Mouse (Mus musculus) MEL (cell line): Measurements from ENCODE around the gene Celsr1. TPM values are rescaled to one million over a fixed set of nuclear protein-coding genes. Genes with fewer than 3 reads are reported as not detected.

Experiments used
- DNase-seq: peaks from one replicate; pipeline ENCODE4 v3.0.0; 2011; ENCODE audit warnings: low read depth, low spot score
- H3K27ac ChIP-seq: 2 replicates; pipeline ENCODE4 v1.5.1; 2012; ENCODE audit warnings: low read depth, mild to moderate bottlenecking, control low read depth, low read length, moderate library complexity; ENCODE audit not compliant: control insufficient read depth
- H3K27me3 ChIP-seq, 2 experiments: fragments of 150-350 bp in 1 of 2; sonication (generic) in 1 of 2; 2 replicates each; pipeline ENCODE4 v1.6.1; 2012; ENCODE audit warnings: low read length in 2 of 2, mild to moderate bottlenecking in 2 of 2, improper control_type of control experiment in 1 of 2, moderate library complexity in 1 of 2; ENCODE audit not compliant: insufficient read depth in 2 of 2, control insufficient read depth in 1 of 2
- H3K36me3 ChIP-seq, 2 experiments: 2 replicates each; pipeline ENCODE4 v1.6.1; 2012 to 2014; ENCODE audit warnings: low read length in 2 of 2, improper control_type of control experiment in 1 of 2, inconsistent platforms in 1 of 2, mild to moderate bottlenecking in 1 of 2; ENCODE audit not compliant: insufficient read depth in 2 of 2, control insufficient read depth in 1 of 2
- H3K4me1 ChIP-seq, 2 experiments: fragments of 150-350 bp in 1 of 2; sonication (generic) in 1 of 2; 2 replicates each; pipeline ENCODE4 v1.6.1; 2012; ENCODE audit warnings: low read length in 2 of 2, improper control_type of control experiment in 1 of 2, mild to moderate bottlenecking in 1 of 2; ENCODE audit not compliant: insufficient read depth in 2 of 2, control insufficient read depth in 1 of 2
- H3K4me3 ChIP-seq, 2 experiments: fragments of 150-350 bp in 1 of 2; sonication (generic) in 1 of 2; 2 replicates each; pipeline ENCODE4 v1.5.1; 2012; ENCODE audit warnings: low read depth in 2 of 2, low read length in 2 of 2, mild to moderate bottlenecking in 2 of 2, moderate library complexity in 2 of 2, control low read depth in 1 of 2, improper control_type of control experiment in 1 of 2; ENCODE audit not compliant: control insufficient read depth in 1 of 2, insufficient read depth in 1 of 2
- H3K79me2 ChIP-seq: 2 replicates; pipeline ENCODE4 v1.6.1; 2012; ENCODE audit warnings: mild to moderate bottlenecking, low read length, moderate library complexity; ENCODE audit not compliant: control insufficient read depth, poor library complexity, insufficient read depth
- H3K9ac ChIP-seq: 2 replicates; pipeline ENCODE4 v1.6.1; 2012; ENCODE audit warnings: low read depth, mild to moderate bottlenecking, control low read depth, low read length, moderate library complexity; ENCODE audit not compliant: control insufficient read depth, poor library complexity, severe bottlenecking
- H3K9me3 ChIP-seq: fragments of 150-350 bp; sonication (generic); replicated peaks from 2 replicates; pipeline ENCODE4 v1.6.1; 2012; ENCODE audit warnings: mild to moderate bottlenecking, low read length, improper control_type of control experiment, moderate library complexity; ENCODE audit not compliant: insufficient read depth
- BHLHE40 ChIP-seq: IDR thresholded peaks from 2 replicates; pipeline ENCODE4 v1.6.1; 2012; ENCODE audit warnings: low read depth, mild to moderate bottlenecking, inconsistent platforms, low read length, improper control_type of control experiment, borderline replicate concordance
- CHD1 ChIP-seq: IDR thresholded peaks from 2 replicates; pipeline ENCODE4 v1.6.1; 2012; ENCODE audit warnings: low read depth, mild to moderate bottlenecking, inconsistent platforms, low read length, improper control_type of control experiment
- CHD2 ChIP-seq: IDR thresholded peaks from 2 replicates; pipeline ENCODE4 v1.6.1; 2011; ENCODE audit warnings: low read length, improper control_type of control experiment
- CTCF ChIP-seq, 3 experiments: IDR thresholded peaks in 2 of 3; conservative IDR thresholded peaks in 1 of 3; 2 replicates each; pipeline ENCODE4 v1.5.1; 2011 to 2012; ENCODE audit warnings: low read length in 3 of 3, low read depth in 2 of 3, mild to moderate bottlenecking in 2 of 3, improper control_type of control experiment in 1 of 3, inconsistent platforms in 1 of 3, mixed read lengths in 1 of 3, moderate library complexity in 1 of 3; ENCODE audit not compliant: control insufficient read depth in 1 of 3, insufficient read depth in 1 of 3, poor library complexity in 1 of 3, severe bottlenecking in 1 of 3
- E2F4 ChIP-seq: IDR thresholded peaks from 2 replicates; pipeline ENCODE4 v1.6.1; 2011; ENCODE audit warnings: low read depth, low read length, improper control_type of control experiment, borderline replicate concordance
- EP300 ChIP-seq, 2 experiments: IDR thresholded peaks; 2 replicates each; pipeline ENCODE4 v1.6.1; 2011; ENCODE audit warnings: improper control_type of control experiment in 2 of 2, low read length in 2 of 2, low read depth in 1 of 2, mild to moderate bottlenecking in 1 of 2
- ETS1 ChIP-seq: IDR thresholded peaks from 2 replicates; pipeline ENCODE4 v1.6.1; 2012; ENCODE audit warnings: low read depth, mild to moderate bottlenecking, inconsistent platforms, low read length, improper control_type of control experiment, moderate library complexity
- GATA1 ChIP-seq: IDR thresholded peaks from 2 replicates; pipeline ENCODE4 v1.6.1; 2011; ENCODE audit warnings: low read depth, low read length, improper control_type of control experiment
- MAFK ChIP-seq: IDR thresholded peaks from 2 replicates; pipeline ENCODE4 v1.6.1; 2011; ENCODE audit warnings: low read depth, mild to moderate bottlenecking, low read length, improper control_type of control experiment, borderline replicate concordance
- MAX ChIP-seq: IDR thresholded peaks from 2 replicates; pipeline ENCODE4 v1.6.1; 2011; ENCODE audit warnings: low read length, improper control_type of control experiment
- MAZ ChIP-seq: IDR thresholded peaks from 2 replicates; pipeline ENCODE4 v1.6.1; 2012; ENCODE audit warnings: low read depth, mild to moderate bottlenecking, inconsistent platforms, low read length, improper control_type of control experiment
- MXI1 ChIP-seq: IDR thresholded peaks from 2 replicates; pipeline ENCODE4 v1.6.1; 2011; ENCODE audit warnings: mild to moderate bottlenecking, low read depth, low read length, improper control_type of control experiment
- NELFE ChIP-seq: IDR thresholded peaks from 2 replicates; pipeline ENCODE4 v1.6.1; 2011; ENCODE audit warnings: low read depth, low read length, improper control_type of control experiment
- POLR2AphosphoS2 ChIP-seq: IDR thresholded peaks from 2 replicates; pipeline ENCODE4 v1.6.1; 2011; ENCODE audit warnings: low read length, improper control_type of control experiment
- RAD21 ChIP-seq: IDR thresholded peaks from 2 replicates; pipeline ENCODE4 v1.6.1; 2011; ENCODE audit warnings: mild to moderate bottlenecking, low read depth, low read length, improper control_type of control experiment
- RCOR1 ChIP-seq: IDR thresholded peaks from 2 replicates; pipeline ENCODE4 v1.6.1; 2012; ENCODE audit warnings: low read depth, mild to moderate bottlenecking, inconsistent platforms, low read length, improper control_type of control experiment
- SIN3A ChIP-seq: IDR thresholded peaks from 2 replicates; pipeline ENCODE4 v1.6.1; 2012; ENCODE audit warnings: low read length, improper control_type of control experiment, inconsistent platforms
- SMC3 ChIP-seq: IDR thresholded peaks from 2 replicates; pipeline ENCODE4 v1.6.1; 2011; ENCODE audit warnings: low read depth, low read length, improper control_type of control experiment
- TBP ChIP-seq: IDR thresholded peaks from 2 replicates; pipeline ENCODE4 v1.8.0; 2011; ENCODE audit warnings: low read depth, low read length, improper control_type of control experiment
- TCF12 ChIP-seq: IDR thresholded peaks from 2 replicates; pipeline ENCODE4 v1.6.1; 2014; ENCODE audit warnings: low read depth, mild to moderate bottlenecking, inconsistent platforms, low read length, improper control_type of control experiment, moderate library complexity
- UBTF ChIP-seq: IDR thresholded peaks from 2 replicates; pipeline ENCODE4 v1.6.1; 2012; ENCODE audit warnings: low read depth, mild to moderate bottlenecking, inconsistent platforms, low read length, improper control_type of control experiment, moderate library complexity, borderline replicate concordance; ENCODE audit not compliant: insufficient read depth
- USF2 ChIP-seq, 2 experiments: IDR thresholded peaks; 2 replicates each; pipeline ENCODE4 v1.6.1; 2011 to 2012; ENCODE audit warnings: improper control_type of control experiment in 2 of 2, low read length in 2 of 2, borderline replicate concordance in 1 of 2, inconsistent platforms in 1 of 2, low read depth in 1 of 2, mild to moderate bottlenecking in 1 of 2; ENCODE audit not compliant: insufficient read depth in 1 of 2
- ZMIZ1 ChIP-seq: IDR thresholded peaks from 2 replicates; pipeline ENCODE4 v1.6.1; 2012; ENCODE audit warnings: low read depth, mild to moderate bottlenecking, inconsistent platforms, low read length, improper control_type of control experiment, moderate library complexity
- polyA plus RNA-seq, 2 experiments: library from polyadenylated mRNA; stranded (reverse) in 1 of 2; unstranded in 1 of 2; fragments of >175 nt in 1 of 2; fragments of >200 nt in 1 of 2; gene quantifications; 2 replicates each; pipeline versions ENCODE4 v1.2.1 to v1.2.4; 2012; ENCODE audit warnings: low replicate concordance in 2 of 2, low read depth in 1 of 2; ENCODE audit not compliant: insufficient read length in 2 of 2, insufficient read depth in 1 of 2, missing spikeins in 1 of 2
- total RNA-seq: library from RNA; depleted of rRNA; stranded (reverse); fragments of 300-350 nt; gene quantifications from 2 replicates; pipeline ENCODE4 v1.2.3, GENCODE M21; 2012

The Celsr1 gene
- total and polyA plus RNA-seq, 3 experiments: 0.12 to 0.42 TPM; not detected in 1

DNA sequence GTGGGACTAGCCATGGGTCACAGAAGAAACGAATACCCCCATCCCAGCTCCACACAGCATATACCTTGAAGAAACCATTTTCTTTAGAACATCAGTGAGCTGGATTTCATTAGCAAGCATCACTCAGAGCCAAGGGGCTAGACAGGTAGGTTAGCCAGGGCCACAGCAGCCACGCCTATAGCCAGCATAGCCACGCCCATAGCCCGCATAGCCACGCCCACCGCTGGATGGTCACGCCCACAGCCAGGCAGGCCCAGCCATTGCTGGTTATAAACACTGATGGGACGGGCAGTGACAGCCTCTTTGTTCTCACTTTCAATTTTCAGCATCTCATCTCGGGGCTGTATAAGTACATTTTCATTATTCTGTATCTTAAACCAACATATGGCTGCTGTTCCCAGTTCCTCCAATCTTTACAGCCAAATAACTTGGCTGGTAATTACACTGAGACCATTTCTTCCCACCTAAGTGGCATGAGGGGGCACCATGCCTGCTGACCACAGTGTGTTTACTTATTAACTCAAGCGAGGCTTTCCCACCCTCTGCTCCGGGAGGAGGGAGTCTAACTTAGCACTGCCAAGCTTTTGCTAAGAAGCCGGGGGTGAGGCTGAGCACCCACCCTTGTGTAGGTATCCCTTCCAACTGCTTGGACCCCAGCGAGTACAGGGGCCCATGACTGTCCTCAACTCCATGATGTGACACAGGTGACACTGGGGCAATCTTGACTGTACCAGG lies 37.4 kb downstream of the Celsr1 start:
- Histone ChIP-seq H3K27me3 (peaks cover 2 to 3% of the 10 kb centered on the region in 2 experiments), H3K4me1 (peaks cover 0 to 2% of the 10 kb centered on the region in 2 experiments; a peak in 2 of 4 replicates), H3K4me3 (no peak overlapping the region), H3K9ac (no peak overlapping the region), H3K27ac (no peak overlapping the region), H3K36me3 (no peaks in the 10 kb centered on the region), H3K79me2 (no peaks in the 10 kb centered on the region), H3K9me3 (no peaks in the 10 kb centered on the region)
- no peak for DNase-seq
- TF ChIP-seq EP300 (IDR thresholded peaks at IDR 0.05; ENCODE audit: low read depth in 1 of 2, low read length in 2 of 2) (no peak), BHLHE40 (no peak), CTCF (IDR thresholded peaks at IDR 0.05 in 2 of 3, conservative IDR thresholded peaks at IDR 0.05 in 1 of 3; ENCODE audit: control insufficient read depth in 1 of 3, insufficient read depth in 1 of 3, low read depth in 2 of 3, low read length in 3 of 3, poor library complexity in 1 of 3, severe bottlenecking in 1 of 3) (no peak), MAX (no peak), SMC3 (no peak), GATA1 (no peak), E2F4 (no peak), CHD1 (no peak), RCOR1 (no peak), NELFE (no peak), SIN3A (no peak)

DNA sequence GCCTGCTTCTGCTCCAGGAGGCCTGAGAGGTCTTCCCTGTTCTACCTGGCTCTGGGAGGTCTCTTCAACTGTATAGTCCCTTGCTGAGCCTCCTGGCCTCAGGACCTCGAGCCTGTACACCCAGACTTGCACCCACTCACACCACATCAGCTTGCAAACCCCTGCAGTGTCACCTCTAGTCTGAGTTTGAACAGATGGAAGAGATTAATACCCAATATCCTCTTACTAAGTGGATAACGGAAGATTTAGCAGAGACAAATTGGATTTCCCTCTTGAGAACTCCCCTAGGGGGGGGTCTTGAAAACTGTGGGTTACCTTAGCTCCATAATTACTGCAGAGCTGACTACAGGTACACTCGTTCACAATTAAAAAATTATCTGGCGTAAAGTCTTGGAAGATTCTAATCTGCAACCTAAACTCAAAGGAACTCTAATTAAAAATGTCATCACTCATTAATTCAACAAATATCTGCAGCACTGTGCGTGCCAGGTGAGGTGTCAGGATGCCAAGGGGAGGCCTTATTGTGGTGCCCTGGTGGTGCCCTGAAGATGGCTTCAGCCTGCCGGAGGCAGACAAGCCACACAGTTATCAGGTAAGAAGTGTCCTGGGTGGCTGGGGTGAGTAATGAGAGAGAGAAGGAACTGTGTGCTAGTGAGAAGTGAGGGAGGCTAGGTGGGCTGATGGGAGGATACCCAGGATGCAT lies 38.5 kb downstream of the Celsr1 start:
- no peak for DNase-seq
- H3K79me2 ChIP-seq: no peaks in the 10 kb centered on the region
- H3K27me3 ChIP-seq: peaks cover 2 to 3% of the 10 kb centered on the region in 2 experiments
- H3K9me3 ChIP-seq: no peaks in the 10 kb centered on the region
- H3K36me3 ChIP-seq: no peaks in the 10 kb centered on the region
- H3K27ac ChIP-seq: no peak overlapping the region
- H3K4me1 ChIP-seq: peaks cover 0 to 2% of the 10 kb centered on the region in 2 experiments; a peak in 2 of 4 replicates
- no peak for TF ChIP-seq E2F4
- no peak for TF ChIP-seq MXI1
- TF ChIP-seq CHD2: no peak
- no peak for TF ChIP-seq SIN3A
- no peak for TF ChIP-seq MAX
- TF ChIP-seq TCF12: no peak
- no peak for TF ChIP-seq USF2 (IDR thresholded peaks at IDR 0.05; ENCODE audit: borderline replicate concordance in 1 of 2, insufficient read depth in 1 of 2, low read depth in 1 of 2, low read length in 2 of 2)
- TF ChIP-seq RAD21: no peak
- TF ChIP-seq MAFK: no peak
- no peak for TF ChIP-seq MAZ
- TF ChIP-seq ETS1: no peak
- TF ChIP-seq UBTF: no peak
- no peak for TF ChIP-seq TBP
- no peak for TF ChIP-seq POLR2AphosphoS2
- no peak for TF ChIP-seq ZMIZ1
- no peak overlapping the region for H3K4me3 ChIP-seq
- no peak overlapping the region for H3K9ac ChIP-seq
